Mouse (Mus musculus): ENCODE measurements around the gene Arhgap8. TPM values are rescaled to one million over a fixed set of nuclear protein-coding genes. Genes with fewer than 3 reads are reported as not detected.
A peak's percentile ranks its signal among the peaks of the same experiment; 100 is the strongest.

Arhgap8 gene
- polyA plus RNA-seq, 1 experiment from 2014 or later: 0.53 TPM

- Histone ChIP-seq H3K27ac (ENCODE audit: low read length) (no peak overlapping the region), H3K4me1 (replicated peaks; ENCODE audit: control insufficient read depth, insufficient read depth, low read length) (peaks cover 14% of the 10 kb centered on the region), H3K9ac (replicated peaks; ENCODE audit: low read depth, low read length) (no peak overlapping the region), H3K9me3 (ENCODE audit: control insufficient read depth, low read length) (no peaks in the 10 kb centered on the region), H3K4me3 (replicated peaks; ENCODE audit: low read length) (no peak overlapping the region), H3K4me2 (ENCODE audit: low read length) (no peak overlapping the region), H3K36me3 (ENCODE audit: control insufficient read depth, insufficient read depth) (no peaks in the 10 kb centered on the region), H3K27me3 (replicated peaks; ENCODE audit: control insufficient read depth, insufficient read depth, low read length) (peaks cover 14% of the 10 kb centered on the region)
- no peak for ATAC-seq
- WGBS: 69% methylated on average over 3 of the region's 3 CpGs
These were observed 40.1 kb upstream of the Arhgap8 start for GRCm38 (mm10) chr15:84679794-84680193.

DNA sequence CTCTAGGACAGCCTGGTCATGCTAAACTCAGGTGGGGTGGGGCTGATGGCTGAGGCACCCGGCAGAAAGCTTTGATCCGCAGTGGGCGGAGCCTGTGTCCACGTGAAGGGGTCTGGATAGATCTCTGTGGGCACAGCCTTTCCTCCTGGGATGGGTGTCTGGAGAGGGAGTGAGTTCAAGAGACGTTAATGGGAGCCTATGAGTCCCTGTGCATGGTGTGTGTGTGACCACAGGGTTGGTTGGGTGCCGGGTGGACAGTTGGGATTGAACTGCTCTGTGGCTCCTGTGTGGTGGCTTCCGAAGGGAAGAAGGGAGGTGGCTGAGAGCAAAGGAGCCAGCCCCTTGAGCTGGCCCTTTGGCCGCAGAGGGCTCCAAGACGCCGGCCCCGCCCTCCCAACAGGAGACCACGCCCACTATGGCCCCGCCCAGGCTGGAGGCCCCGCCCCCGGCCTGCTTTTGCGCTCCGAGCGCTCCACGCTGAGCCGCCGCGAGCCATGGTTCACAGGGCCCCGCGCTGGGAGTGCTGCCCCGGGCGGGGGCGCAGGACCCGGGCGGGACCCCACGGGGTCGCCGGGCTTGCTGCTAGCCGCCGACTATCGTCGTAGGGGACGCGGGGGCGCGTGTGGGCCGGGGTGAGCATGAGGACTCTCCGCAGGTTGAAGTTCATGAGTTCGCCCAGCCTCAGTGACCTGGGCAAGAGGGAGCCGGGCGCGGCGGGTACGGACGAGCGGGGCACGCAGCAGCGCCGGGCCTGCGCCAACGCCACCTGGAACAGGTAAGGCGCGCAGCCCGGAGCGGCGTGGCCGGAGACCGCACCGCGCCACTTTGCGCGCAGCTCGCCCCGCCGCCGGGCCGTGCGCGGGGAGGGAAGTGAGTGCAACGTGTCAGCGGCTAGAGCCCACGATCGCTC is 39.1 kb upstream of the Arhgap8 start:
- peak overlapping the region; percentile 47 for H3K4me3 ChIP-seq (replicated peaks; ENCODE audit: low read length)
- under 1% methylated on average over 66 of the region's 77 CpGs for WGBS
- peaks cover 14% of the 10 kb centered on the region for H3K4me1 ChIP-seq (replicated peaks; ENCODE audit: control insufficient read depth, insufficient read depth, low read length)
- peaks cover 14% of the 10 kb centered on the region for H3K27me3 ChIP-seq (replicated peaks; ENCODE audit: control insufficient read depth, insufficient read depth, low read length)
- H3K36me3 ChIP-seq (ENCODE audit: control insufficient read depth, insufficient read depth): no peaks in the 10 kb centered on the region
- H3K27ac ChIP-seq (ENCODE audit: low read length): no peak overlapping the region
- no peaks in the 10 kb centered on the region for H3K9me3 ChIP-seq (ENCODE audit: control insufficient read depth, low read length)
- peak overlapping the region; percentile 83 for H3K4me2 ChIP-seq (ENCODE audit: low read length)
- peak overlapping the region; percentile 46 for H3K9ac ChIP-seq (replicated peaks; ENCODE audit: low read depth, low read length)
- peak; percentile 54 for ATAC-seq

- 2% methylated on average over 28 of the region's 31 CpGs for WGBS
These were observed 38.2 kb upstream of the Arhgap8 start for GRCm38 (mm10) chr15:84681455-84682193.

DNA sequence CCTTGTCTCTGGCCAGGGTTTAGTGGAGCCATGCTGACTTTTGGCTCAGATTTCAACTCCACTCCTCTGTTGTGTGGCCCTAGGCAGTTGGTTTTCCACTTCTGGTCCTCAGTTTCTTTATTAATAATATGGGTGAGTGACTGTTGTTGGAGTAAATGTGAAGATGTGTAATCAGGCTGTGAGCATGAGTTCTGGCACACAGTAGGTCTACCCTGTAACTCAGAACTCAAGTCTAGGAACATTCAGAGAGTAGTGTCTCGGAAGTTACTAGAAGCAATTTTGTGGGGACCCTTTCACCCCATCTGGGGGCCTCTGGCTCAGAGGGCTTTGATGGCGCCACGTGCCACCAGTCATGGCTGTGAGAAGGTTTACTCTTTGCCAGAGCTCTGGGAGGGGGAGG is 37.6 kb upstream of the Arhgap8 start:
- H3K27ac ChIP-seq (ENCODE audit: low read length): no peak overlapping the region
- no peak for ATAC-seq
- H3K4me1 ChIP-seq (replicated peaks; ENCODE audit: control insufficient read depth, insufficient read depth, low read length): peaks cover 14% of the 10 kb centered on the region
- no peaks in the 10 kb centered on the region for H3K36me3 ChIP-seq (ENCODE audit: control insufficient read depth, insufficient read depth)
- no peak overlapping the region for H3K4me3 ChIP-seq (replicated peaks; ENCODE audit: low read length)
- H3K9ac ChIP-seq (replicated peaks; ENCODE audit: low read depth, low read length): no peak overlapping the region
- 72% methylated on average over 3 of the region's 3 CpGs for WGBS
- H3K4me2 ChIP-seq (ENCODE audit: low read length): no peak overlapping the region
- H3K27me3 ChIP-seq (replicated peaks; ENCODE audit: control insufficient read depth, insufficient read depth, low read length): peaks cover 14% of the 10 kb centered on the region
- no peaks in the 10 kb centered on the region for H3K9me3 ChIP-seq (ENCODE audit: control insufficient read depth, low read length)

More at GRCm38 (mm10) chr15:84681455-84682193, 38.2 kb upstream of the Arhgap8 start:
- H3K4me2 ChIP-seq (ENCODE audit: low read length): peak overlapping the region; percentile 83
- no peaks in the 10 kb centered on the region for H3K9me3 ChIP-seq (ENCODE audit: control insufficient read depth, low read length)
- ATAC-seq: peak; percentile 62
- H3K27ac ChIP-seq (ENCODE audit: low read length): no peak overlapping the region
- H3K36me3 ChIP-seq (ENCODE audit: control insufficient read depth, insufficient read depth): no peaks in the 10 kb centered on the region
- H3K9ac ChIP-seq (replicated peaks; ENCODE audit: low read depth, low read length): peak overlapping the region; percentile 46; the same call in 1 of the 2 replicates
- H3K4me1 ChIP-seq (replicated peaks; ENCODE audit: control insufficient read depth, insufficient read depth, low read length): peaks cover 14% of the 10 kb centered on the region
- peaks cover 14% of the 10 kb centered on the region for H3K27me3 ChIP-seq (replicated peaks; ENCODE audit: control insufficient read depth, insufficient read depth, low read length)
- H3K4me3 ChIP-seq (replicated peaks; ENCODE audit: low read length): peak overlapping the region; percentile 47

DNA sequence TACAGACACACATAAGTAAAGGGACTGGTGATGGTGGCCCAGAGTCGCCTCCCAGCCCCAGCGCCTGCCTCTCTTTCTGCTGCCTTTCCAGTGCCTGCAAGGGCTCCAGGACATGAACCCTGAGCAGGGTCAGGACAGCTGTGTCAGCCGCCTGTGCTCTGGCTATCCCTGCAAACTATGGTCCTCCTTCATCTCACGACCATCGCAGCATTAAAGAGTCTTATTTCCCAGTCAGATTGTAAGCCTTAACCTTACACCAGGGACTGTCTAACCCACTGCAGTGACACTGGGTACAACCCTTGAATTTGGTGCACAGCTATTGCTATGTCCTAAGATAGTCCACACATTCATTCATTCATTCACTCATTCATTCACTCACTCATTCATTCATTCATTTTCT is 37.0 kb upstream of the Arhgap8 start:
- no peaks in the 10 kb centered on the region for H3K9me3 ChIP-seq (ENCODE audit: control insufficient read depth, low read length)

DNA sequence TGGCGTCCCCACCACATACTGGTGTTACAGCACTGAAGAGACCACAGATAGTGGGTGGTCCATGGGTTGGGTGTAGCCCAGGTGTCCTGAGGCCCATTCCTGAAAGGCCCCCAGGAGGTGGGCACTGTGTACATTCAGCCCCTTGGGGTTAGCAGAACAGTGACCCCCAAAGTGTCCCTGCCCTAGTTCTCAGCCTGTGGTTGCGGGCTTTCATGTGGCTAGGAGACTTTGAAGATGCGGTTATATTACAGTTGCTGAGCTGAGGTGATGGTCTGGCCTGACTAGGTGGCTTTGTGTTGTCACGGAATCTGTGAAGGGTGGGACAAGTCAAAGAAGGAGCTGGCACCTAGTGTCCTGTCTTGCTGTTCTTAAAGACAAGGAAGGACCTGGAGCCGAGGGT is 35.3 kb upstream of the Arhgap8 start:
- ATAC-seq: no peak

More for the DNA sequence above, 37.0 kb upstream of the Arhgap8 start:
- Histone ChIP-seq H3K9ac (replicated peaks; ENCODE audit: low read depth, low read length) (no peak overlapping the region), H3K27me3 (replicated peaks; ENCODE audit: control insufficient read depth, insufficient read depth, low read length) (peaks cover 14% of the 10 kb centered on the region), H3K27ac (ENCODE audit: low read length) (no peak overlapping the region), H3K4me1 (replicated peaks; ENCODE audit: control insufficient read depth, insufficient read depth, low read length) (peaks cover 14% of the 10 kb centered on the region), H3K36me3 (ENCODE audit: control insufficient read depth, insufficient read depth) (no peaks in the 10 kb centered on the region), H3K4me3 (replicated peaks; ENCODE audit: low read length) (no peak overlapping the region), H3K4me2 (ENCODE audit: low read length) (no peak overlapping the region)
- 75% methylated on average over 5 of the region's 5 CpGs for WGBS
- ATAC-seq: no peak

DNA sequence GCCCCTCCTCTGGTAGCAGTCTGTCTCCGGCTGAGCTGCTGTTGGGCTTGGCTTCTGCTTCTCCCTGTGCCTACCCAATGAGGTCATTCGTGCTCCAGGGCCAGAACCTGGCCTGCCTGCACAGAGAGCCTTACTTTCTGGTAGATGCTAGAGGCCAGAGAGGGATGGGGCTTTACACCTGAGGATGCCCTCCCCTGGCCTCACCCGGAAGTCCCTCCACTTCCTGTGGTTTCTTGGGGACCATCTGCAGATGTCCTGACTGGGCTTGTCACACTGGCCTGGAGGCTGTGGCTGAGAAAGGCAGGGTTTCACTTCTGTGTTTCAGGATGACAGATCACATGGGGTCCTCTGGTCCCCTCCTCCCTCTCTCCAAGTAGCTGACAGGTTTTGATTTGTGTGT is 34.4 kb upstream of the Arhgap8 start:
- no peaks in the 10 kb centered on the region for H3K9me3 ChIP-seq (ENCODE audit: control insufficient read depth, low read length)
- H3K9ac ChIP-seq (replicated peaks; ENCODE audit: low read depth, low read length): no peak overlapping the region
- ATAC-seq: no peak
- no peak overlapping the region for H3K4me2 ChIP-seq (ENCODE audit: low read length)
- H3K36me3 ChIP-seq (ENCODE audit: control insufficient read depth, insufficient read depth): no peaks in the 10 kb centered on the region
- peaks cover 9% of the 10 kb centered on the region for H3K27me3 ChIP-seq (replicated peaks; ENCODE audit: control insufficient read depth, insufficient read depth, low read length)
- no peak overlapping the region for H3K4me3 ChIP-seq (replicated peaks; ENCODE audit: low read length)
- WGBS: 81% methylated on average over 3 of the region's 3 CpGs
- H3K4me1 ChIP-seq (replicated peaks; ENCODE audit: control insufficient read depth, insufficient read depth, low read length): peaks cover 14% of the 10 kb centered on the region
- no peak overlapping the region for H3K27ac ChIP-seq (ENCODE audit: low read length)

More for the DNA sequence above, 35.3 kb upstream of the Arhgap8 start:
- Histone ChIP-seq H3K4me2 (ENCODE audit: low read length) (no peak overlapping the region), H3K27me3 (replicated peaks; ENCODE audit: control insufficient read depth, insufficient read depth, low read length) (peaks cover 14% of the 10 kb centered on the region), H3K9me3 (ENCODE audit: control insufficient read depth, low read length) (no peaks in the 10 kb centered on the region), H3K36me3 (ENCODE audit: control insufficient read depth, insufficient read depth) (no peaks in the 10 kb centered on the region), H3K4me1 (replicated peaks; ENCODE audit: control insufficient read depth, insufficient read depth, low read length) (peaks cover 14% of the 10 kb centered on the region), H3K9ac (replicated peaks; ENCODE audit: low read depth, low read length) (no peak overlapping the region), H3K27ac (ENCODE audit: low read length) (no peak overlapping the region), H3K4me3 (replicated peaks; ENCODE audit: low read length) (no peak overlapping the region)
- WGBS: 68% methylated on average over 5 of the region's 5 CpGs

DNA sequence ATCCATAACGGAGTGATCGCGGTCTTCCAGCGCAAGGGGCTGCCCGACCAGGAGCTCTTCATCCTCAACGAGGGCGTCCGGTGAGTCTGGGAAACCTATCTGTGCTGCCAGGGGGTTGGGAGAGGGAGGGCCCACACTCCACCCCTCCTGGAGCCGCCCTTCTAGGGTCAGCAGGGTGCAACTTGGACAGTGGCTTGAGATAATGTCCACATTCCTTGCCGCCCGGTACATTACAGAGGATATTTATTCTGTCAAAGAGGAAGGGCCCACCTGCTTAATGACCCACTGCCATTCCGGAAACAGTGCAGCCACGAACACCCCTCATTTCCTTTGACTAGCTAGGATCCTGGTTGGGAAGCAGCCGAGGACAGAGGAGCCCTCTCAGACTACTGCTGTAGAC is 31.9 kb upstream of the Arhgap8 start:
- no peak overlapping the region for H3K4me2 ChIP-seq (ENCODE audit: low read length)
- H3K4me3 ChIP-seq (replicated peaks; ENCODE audit: low read length): no peak overlapping the region
- H3K27me3 ChIP-seq (replicated peaks; ENCODE audit: control insufficient read depth, insufficient read depth, low read length): no peaks in the 10 kb centered on the region
- no peak overlapping the region for H3K27ac ChIP-seq (ENCODE audit: low read length)
- H3K9me3 ChIP-seq (ENCODE audit: control insufficient read depth, low read length): no peaks in the 10 kb centered on the region
- no peaks in the 10 kb centered on the region for H3K36me3 ChIP-seq (ENCODE audit: control insufficient read depth, insufficient read depth)
- no peak overlapping the region for H3K9ac ChIP-seq (replicated peaks; ENCODE audit: low read depth, low read length)
- no peaks in the 10 kb centered on the region for H3K4me1 ChIP-seq (replicated peaks; ENCODE audit: control insufficient read depth, insufficient read depth, low read length)
- ATAC-seq: no peak
- WGBS: 82% methylated on average over 14 of the region's 14 CpGs

DNA sequence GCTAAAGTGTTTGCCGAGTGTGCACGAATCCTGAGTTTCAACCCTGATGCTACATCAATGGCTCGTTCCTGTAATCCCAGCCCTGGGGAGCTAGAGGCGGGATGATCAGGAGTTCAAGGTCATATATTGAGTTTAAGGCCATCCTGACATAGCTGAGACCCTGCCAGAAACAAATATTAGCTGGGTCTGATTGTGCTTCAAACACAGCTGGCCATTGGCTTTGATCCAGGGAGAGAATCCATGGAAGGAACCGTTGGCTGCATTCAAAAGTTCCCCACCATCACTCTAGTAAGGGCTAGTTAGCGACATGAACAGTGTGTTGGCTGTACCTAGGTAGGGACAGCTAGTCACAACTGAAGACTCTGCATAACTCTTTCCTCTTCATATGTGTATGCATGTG is 30.5 kb upstream of the Arhgap8 start:
- H3K27ac ChIP-seq (ENCODE audit: low read length): no peak overlapping the region
- 78% methylated on average over 6 of the region's 6 CpGs for WGBS

More for the DNA sequence above, 30.5 kb upstream of the Arhgap8 start:
- H3K4me2 ChIP-seq (ENCODE audit: low read length): no peak overlapping the region
- H3K36me3 ChIP-seq (ENCODE audit: control insufficient read depth, insufficient read depth): no peaks in the 10 kb centered on the region
- H3K9ac ChIP-seq (replicated peaks; ENCODE audit: low read depth, low read length): no peak overlapping the region
- ATAC-seq: no peak
- H3K4me3 ChIP-seq (replicated peaks; ENCODE audit: low read length): no peak overlapping the region
- no peaks in the 10 kb centered on the region for H3K27me3 ChIP-seq (replicated peaks; ENCODE audit: control insufficient read depth, insufficient read depth, low read length)
- no peaks in the 10 kb centered on the region for H3K4me1 ChIP-seq (replicated peaks; ENCODE audit: control insufficient read depth, insufficient read depth, low read length)
- no peaks in the 10 kb centered on the region for H3K9me3 ChIP-seq (ENCODE audit: control insufficient read depth, low read length)

All from forebrain, embryonic 16.5 days (tissue).